8 mouse cellular contexts compared by ENCODE assay signal in the genomic region with DNA sequence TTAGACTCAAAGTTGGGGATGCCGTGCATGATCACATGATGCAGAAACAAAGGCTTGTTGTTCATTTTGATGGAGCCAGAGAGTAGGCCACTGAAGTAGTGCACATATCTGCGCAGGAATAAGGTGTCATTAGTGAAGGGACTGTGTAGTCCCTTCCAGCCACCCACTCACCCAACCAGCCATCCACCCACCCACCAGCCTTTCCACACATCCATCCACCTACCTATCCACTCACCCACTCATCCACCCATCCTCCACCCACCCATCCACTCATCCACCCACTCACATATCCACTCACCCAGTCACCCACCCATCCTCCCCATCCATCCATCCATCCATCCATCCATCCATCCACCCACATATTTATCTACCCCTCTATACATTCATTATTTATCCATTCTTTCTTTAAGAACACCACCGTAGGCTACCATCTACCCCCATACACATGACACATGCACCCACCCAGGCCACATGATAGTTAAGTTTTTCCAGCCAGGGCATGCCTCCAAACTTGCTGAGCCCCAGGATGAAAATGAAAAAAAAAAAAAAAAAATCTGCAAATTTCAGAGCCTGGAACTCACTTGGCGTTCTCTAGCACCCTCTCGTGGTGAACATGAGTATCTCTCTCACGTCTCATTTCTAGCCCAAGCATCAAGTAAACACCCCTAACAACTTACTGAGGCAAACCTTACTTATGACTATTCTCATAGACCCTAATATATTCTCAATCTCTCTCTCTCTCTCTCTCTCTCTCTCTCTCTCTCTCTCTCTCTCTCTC.
DNase-seq lines count a peak whose midpoint lies in the region; ATAC-seq and TF ChIP-seq lines count a peak whose summit lies in the region.

No protein-coding gene starts in this region.

- no peak overlapping the region for H3K9ac ChIP-seq in hindbrain, embryonic 15.5 days

- no peak for DNase-seq in frontal cortex, postnatal 14 days (ENCODE audit: low spot score in 2 of 2)
- peak; percentile 18 to 22 for DNase-seq in spleen, adult 2 months (ENCODE audit: low read depth in 1 of 2, low spot score in 2 of 2)
- no peak for DNase-seq in spleen, adult 12 weeks (ENCODE audit: low spot score)
- DNase-seq in cerebellum, postnatal 36 days, result peak; percentile 32 to 37
- no peak for DNase-seq in testis, postnatal 14 days (ENCODE audit: low spot score)

- no peak overlapping the region for H3K4me3 ChIP-seq in spleen, adult 2 months (ENCODE audit: extremely low read depth, insufficient read depth, insufficient read length)
- no peak overlapping the region for H3K4me3 ChIP-seq in hindbrain, embryonic 15.5 days

- 49% methylated on average over 6 of the region's 6 CpGs for WGBS in spleen, adult 2 months
- WGBS in hindbrain, embryonic 15.5 days, result 42% methylated on average over 6 of the region's 6 CpGs

- no peaks in the 10 kb centered on the region for H3K4me1 ChIP-seq in spleen, adult 2 months (ENCODE audit: control insufficient read depth, insufficient read depth, insufficient read length)
- no peaks in the 10 kb centered on the region for H3K4me1 ChIP-seq in hindbrain, embryonic 15.5 days (replicated peaks)

- no peak overlapping the region for H3K27ac ChIP-seq in spleen, adult 2 months (ENCODE audit: insufficient read depth, low read length)
- H3K27ac ChIP-seq in hindbrain, embryonic 15.5 days (replicated peaks), result no peak overlapping the region

- H3K36me3 ChIP-seq in spleen, adult 2 months (ENCODE audit: control insufficient read depth, insufficient read depth, low read length), result no peaks in the 10 kb centered on the region
- no peaks in the 10 kb centered on the region for H3K36me3 ChIP-seq in hindbrain, embryonic 15.5 days

- peak; percentile 36; the same call in 1 of the 2 replicates for TF ChIP-seq CTCF in spleen, adult 2 months (IDR thresholded peaks at IDR 0.05; ENCODE audit: extremely low read depth, insufficient read depth, insufficient read length, insufficient replicate concordance)

- no peaks in the 10 kb centered on the region for H3K27me3 ChIP-seq in spleen, adult 2 months (ENCODE audit: control insufficient read depth, insufficient read depth, low read length)
- H3K27me3 ChIP-seq in hindbrain, embryonic 15.5 days, result no peaks in the 10 kb centered on the region

- peak; percentile 29; the same call in 1 of the 2 replicates for ATAC-seq in frontal cortex, adult (ENCODE audit: low TSS enrichment)
- 0 out of 2 replicates have a peak, but pooled peaks have one; percentile 40 for ATAC-seq in hindbrain, embryonic 15.5 days (ENCODE audit: low FRiP score, low read depth)
- ATAC-seq in megakaryocyte, adult 5-6 weeks (ENCODE audit: poor library complexity, severe bottlenecking), result peak; percentile 49; the same call in 1 of the 2 replicates

- no peak for TF ChIP-seq POLR2A in spleen, adult 2 months (IDR thresholded peaks at IDR 0.05; ENCODE audit: low read depth, low read length)

- H3K9me3 ChIP-seq in hindbrain, embryonic 15.5 days, result no peaks in the 10 kb centered on the region

- H3K4me2 ChIP-seq in hindbrain, embryonic 15.5 days, result no peak overlapping the region

Comparison
In these comparisons a context has a peak if more than half of its experiments do, and no peak if none do; other contexts are left out.
1. DNase-seq: peak in spleen, adult 2 months (2 of 2) and cerebellum, postnatal 36 days (2 of 2); none in frontal cortex, postnatal 14 days (0 of 2), spleen, adult 12 weeks (single experiment) and testis, postnatal 14 days (single experiment).
2. Peak in every context shown above with its lines, with median percentiles within 50 percentile points of each other: ATAC-seq.